Mouse (Mus musculus) intestine, embryonic 15.5 days (tissue): Measurements from ENCODE around the gene Slc5a4a. TPM values are rescaled to one million over a fixed set of nuclear protein-coding genes. Genes with fewer than 3 reads are reported as not detected.

Experiments
- ATAC-seq: fragments of 200-750 bp; cut with Nextera tagmentation; 2 replicates; pipeline ENCODE4 v1.8.0; 2017; ENCODE audit warnings: moderate TSS enrichment, moderate library complexity
- H3K27ac ChIP-seq: fragments of 300-500 bp; sonication (generic); 2 replicates; pipeline ENCODE4 v1.5.1; 2015; ENCODE audit warnings: mild to moderate bottlenecking, inconsistent platforms
- H3K27me3 ChIP-seq: fragments of 300-500 bp; sonication (generic); replicated peaks from 2 replicates; pipeline ENCODE4 v1.6.1; 2015; ENCODE audit warnings: inconsistent platforms
- H3K36me3 ChIP-seq: fragments of 300-500 bp; sonication (generic); 2 replicates; pipeline ENCODE4 v1.6.1; 2015; ENCODE audit warnings: inconsistent platforms
- H3K4me1 ChIP-seq: fragments of 300-500 bp; sonication (generic); replicated peaks from 2 replicates; pipeline ENCODE4 v1.6.1; 2015; ENCODE audit warnings: inconsistent platforms
- H3K4me2 ChIP-seq: fragments of 300-500 bp; sonication (generic); replicated peaks from 2 replicates; pipeline ENCODE4 v1.6.1; 2015; ENCODE audit warnings: mild to moderate bottlenecking, inconsistent platforms
- H3K4me3 ChIP-seq: fragments of 300-500 bp; sonication (generic); replicated peaks from 2 replicates; pipeline ENCODE4 v1.5.1; 2015; ENCODE audit warnings: inconsistent platforms
- H3K9ac ChIP-seq: fragments of 300-500 bp; sonication (generic); 2 replicates; pipeline ENCODE4 v1.6.1; 2015; ENCODE audit warnings: inconsistent platforms
- H3K9me3 ChIP-seq: fragments of 300-500 bp; sonication (generic); 2 replicates; pipeline ENCODE4 v1.6.1; 2016; ENCODE audit warnings: inconsistent platforms
- WGBS: fragments of 180-500 bp; shearing (Covaris S2); methylation state at CpG from one replicate; pipeline ENCODE4 v1.1.7; 2015; 5-methylcytosine and 5-hydroxymethylcytosine counted together
- polyA plus RNA-seq: library from polyadenylated mRNA; unstranded; fragments of >200 nt; fragmentation: Nextera tagmentation; extraction: Ambion mirVana; gene quantifications from 2 replicates; pipeline ENCODE4 v1.2.1, GENCODE M21; 2015

Gene Slc5a4a
- polyA plus RNA-seq, 1 experiment from 2014 or later, result not detected

- Histone ChIP-seq H3K4me3 (no peak overlapping the region), H3K4me1 (no peaks in the 10 kb centered on the region), H3K9ac (no peak overlapping the region), H3K27ac (no peak overlapping the region), H3K36me3 (no peaks in the 10 kb centered on the region), H3K4me2 (no peak overlapping the region), H3K27me3 (no peaks in the 10 kb centered on the region), H3K9me3 (no peaks in the 10 kb centered on the region)
- 75% methylated on average over 4 of the region's 4 CpGs for WGBS
- no peak for ATAC-seq
Observed at GRCm38 (mm10) chr10:76185216-76185615, 38.0 kb downstream of the Slc5a4a start.

- Histone ChIP-seq H3K27ac (no peak overlapping the region), H3K4me2 (no peak overlapping the region), H3K9me3 (no peaks in the 10 kb centered on the region), H3K36me3 (no peaks in the 10 kb centered on the region), H3K4me3 (no peak overlapping the region), H3K4me1 (no peaks in the 10 kb centered on the region), H3K27me3 (no peaks in the 10 kb centered on the region), H3K9ac (no peak overlapping the region)
- WGBS, result 93% methylated on average over 1 of the region's 1 CpGs
- no peak for ATAC-seq
Observed at GRCm38 (mm10) chr10:76188010-76188409, 40.8 kb downstream of the Slc5a4a start.

- Histone ChIP-seq H3K4me2 (no peak overlapping the region), H3K4me1 (no peaks in the 10 kb centered on the region), H3K4me3 (no peak overlapping the region), H3K27ac (no peak overlapping the region), H3K9me3 (no peaks in the 10 kb centered on the region), H3K9ac (no peak overlapping the region), H3K36me3 (no peaks in the 10 kb centered on the region), H3K27me3 (no peaks in the 10 kb centered on the region)
- 82% methylated on average over 3 of the region's 3 CpGs for whole genome bisulfite sequencing
- ATAC-seq, result no peak
Observed at GRCm38 (mm10) chr10:76201416-76201815, 54.2 kb downstream of the Slc5a4a start.

- WGBS, result 17% methylated on average over 7 of the region's 7 CpGs
- no peaks in the 10 kb centered on the region for H3K4me1 ChIP-seq
- no peak for ATAC-seq
- no peak overlapping the region for H3K27ac ChIP-seq
- H3K4me2 ChIP-seq, result no peak overlapping the region
- H3K9me3 ChIP-seq, result no peaks in the 10 kb centered on the region
- H3K9ac ChIP-seq, result no peak overlapping the region
- no peaks in the 10 kb centered on the region for H3K27me3 ChIP-seq
- no peaks in the 10 kb centered on the region for H3K36me3 ChIP-seq
- no peak overlapping the region for H3K4me3 ChIP-seq
Observed at GRCm38 (mm10) chr10:76201978-76202377, 54.7 kb downstream of the Slc5a4a start.

- no peaks in the 10 kb centered on the region for H3K4me1 ChIP-seq
- peak overlapping the region; percentile 28; the same call in 1 of the 2 replicates for H3K9ac ChIP-seq
- H3K4me2 ChIP-seq, result peak overlapping the region; percentile 66
- peak overlapping the region; percentile 37 for H3K4me3 ChIP-seq
- H3K36me3 ChIP-seq, result peaks cover 8% of the 10 kb centered on the region; the same call in 1 of the 2 replicates
- 16% methylated on average over 17 of the region's 18 CpGs for WGBS
- H3K27me3 ChIP-seq, result no peaks in the 10 kb centered on the region
- H3K27ac ChIP-seq, result no peak overlapping the region
- H3K9me3 ChIP-seq, result no peaks in the 10 kb centered on the region
- ATAC-seq, result peak; percentile 28; the same call in 1 of the 2 replicates
Observed at GRCm38 (mm10) chr10:76203798-76204283, 56.6 kb downstream of the Slc5a4a start.

- H3K27me3 ChIP-seq, result no peaks in the 10 kb centered on the region
- H3K36me3 ChIP-seq, result peaks cover 8% of the 10 kb centered on the region; the same call in 1 of the 2 replicates
- H3K27ac ChIP-seq, result no peak overlapping the region
- H3K4me2 ChIP-seq, result no peak overlapping the region
- WGBS, result 90% methylated on average over 13 of the region's 13 CpGs
- no peak for ATAC-seq
- H3K9ac ChIP-seq, result no peak overlapping the region
- no peak overlapping the region for H3K4me3 ChIP-seq
- no peaks in the 10 kb centered on the region for H3K4me1 ChIP-seq
- no peaks in the 10 kb centered on the region for H3K9me3 ChIP-seq
Observed at GRCm38 (mm10) chr10:76207262-76207796, 60.1 kb downstream of the Slc5a4a start.

- WGBS, result 90% methylated on average over 8 of the region's 8 CpGs
- Histone ChIP-seq H3K36me3 (peaks cover 13% of the 10 kb centered on the region; the same call in 1 of the 2 replicates), H3K27me3 (no peaks in the 10 kb centered on the region), H3K9ac (no peak overlapping the region), H3K9me3 (no peaks in the 10 kb centered on the region), H3K4me1 (no peaks in the 10 kb centered on the region), H3K4me2 (no peak overlapping the region), H3K4me3 (no peak overlapping the region), H3K27ac (no peak overlapping the region)
- no peak for ATAC-seq
Observed at GRCm38 (mm10) chr10:76209241-76209640, 62.0 kb downstream of the Slc5a4a start.

GRCm38 (mm10) chr10:76210806-76211205 is 63.6 kb downstream of the Slc5a4a start:
- no peak overlapping the region for H3K4me3 ChIP-seq
- no peak overlapping the region for H3K4me2 ChIP-seq
- 97% methylated on average over 7 of the region's 7 CpGs for WGBS
- H3K9me3 ChIP-seq, result 0 out of 2 replicates have a peak, but pooled peaks cover 5% of the 10 kb centered on the region
- no peak for ATAC-seq
- H3K36me3 ChIP-seq, result peaks cover 27% of the 10 kb centered on the region
- H3K4me1 ChIP-seq, result no peaks in the 10 kb centered on the region
- H3K27ac ChIP-seq, result no peak overlapping the region
- no peak overlapping the region for H3K9ac ChIP-seq
- H3K27me3 ChIP-seq, result no peaks in the 10 kb centered on the region

GRCm38 (mm10) chr10:76212121-76212520 is 64.9 kb downstream of the Slc5a4a start:
- H3K4me1 ChIP-seq, result no peaks in the 10 kb centered on the region
- no peak overlapping the region for H3K4me3 ChIP-seq
- H3K9ac ChIP-seq, result no peak overlapping the region
- H3K27me3 ChIP-seq, result no peaks in the 10 kb centered on the region
- peaks cover 33% of the 10 kb centered on the region for H3K36me3 ChIP-seq
- no peak overlapping the region for H3K4me2 ChIP-seq
- 0 out of 2 replicates have a peak, but pooled peaks cover 5% of the 10 kb centered on the region for H3K9me3 ChIP-seq
- no peak for ATAC-seq
- 91% methylated on average over 6 of the region's 6 CpGs for WGBS
- H3K27ac ChIP-seq, result no peak overlapping the region

GRCm38 (mm10) chr10:76214161-76214560 is 66.9 kb downstream of the Slc5a4a start:
- Histone ChIP-seq H3K4me3 (no peak overlapping the region), H3K27me3 (no peaks in the 10 kb centered on the region), H3K27ac (no peak overlapping the region), H3K9ac (no peak overlapping the region), H3K36me3 (peaks cover 25% of the 10 kb centered on the region), H3K9me3 (0 out of 2 replicates have a peak, but pooled peaks cover 5% of the 10 kb centered on the region), H3K4me1 (no peaks in the 10 kb centered on the region), H3K4me2 (no peak overlapping the region)
- ATAC-seq, result no peak
- 92% methylated on average over 4 of the region's 4 CpGs for WGBS

GRCm38 (mm10) chr10:76217056-76217455 is 69.8 kb downstream of the Slc5a4a start:
- Histone ChIP-seq H3K27ac (no peak overlapping the region), H3K27me3 (no peaks in the 10 kb centered on the region), H3K4me3 (no peak overlapping the region), H3K4me1 (no peaks in the 10 kb centered on the region), H3K9me3 (0 out of 2 replicates have a peak, but pooled peaks cover 5% of the 10 kb centered on the region), H3K4me2 (no peak overlapping the region), H3K36me3 (peaks cover 29% of the 10 kb centered on the region), H3K9ac (no peak overlapping the region)
- ATAC-seq, result no peak
- WGBS, result over 99% methylated on average over 17 of the region's 17 CpGs

- 78% methylated on average over 9 of the region's 9 CpGs for WGBS
- no peak for ATAC-seq
Observed at GRCm38 (mm10) chr10:76218240-76218639, 71.0 kb downstream of the Slc5a4a start.

GRCm38 (mm10) chr10:76225944-76226343 is 78.7 kb downstream of the Slc5a4a start:
- ATAC-seq, result no peak
- Histone ChIP-seq H3K9ac (no peak overlapping the region), H3K36me3 (peaks cover 4% of the 10 kb centered on the region; the same call in 1 of the 2 replicates), H3K4me3 (no peak overlapping the region), H3K9me3 (no peaks in the 10 kb centered on the region), H3K27ac (no peak overlapping the region), H3K4me1 (no peaks in the 10 kb centered on the region), H3K4me2 (no peak overlapping the region), H3K27me3 (no peaks in the 10 kb centered on the region)
- 94% methylated on average over 11 of the region's 11 CpGs for WGBS

More at GRCm38 (mm10) chr10:76218240-76218639, 71.0 kb downstream of the Slc5a4a start:
- Histone ChIP-seq H3K4me1 (no peaks in the 10 kb centered on the region), H3K4me3 (no peak overlapping the region), H3K27ac (no peak overlapping the region), H3K9me3 (0 out of 2 replicates have a peak, but pooled peaks cover 5% of the 10 kb centered on the region), H3K4me2 (no peak overlapping the region), H3K9ac (no peak overlapping the region), H3K36me3 (peaks cover 29% of the 10 kb centered on the region), H3K27me3 (no peaks in the 10 kb centered on the region)
